Mouse (Mus musculus): Measurements from ENCODE around the gene Gpam.

DNA sequence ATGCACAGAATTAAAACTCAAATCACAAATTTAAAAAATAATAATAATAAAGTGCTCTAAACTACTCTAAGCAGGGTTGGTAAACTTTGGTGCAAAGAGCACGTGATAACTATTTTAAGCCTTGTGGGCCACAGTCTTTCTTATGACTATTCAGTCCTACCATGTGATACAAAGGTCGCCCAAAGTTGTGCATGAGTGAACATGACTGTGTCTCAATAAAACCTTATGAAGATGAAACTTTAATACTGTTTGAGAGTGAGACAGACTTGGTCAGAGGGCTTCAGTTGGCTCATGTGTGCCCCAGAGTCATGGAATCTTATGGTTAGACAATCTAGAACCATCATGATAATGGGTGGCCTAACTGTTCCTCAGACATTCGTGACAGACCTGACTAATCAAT, 8.9 kb upstream of the Gpam start:
- no peak for TF ChIP-seq GATA1 (IDR thresholded peaks at IDR 0.05; ENCODE audit: borderline replicate concordance, low read length)
- TF ChIP-seq FLI1 (IDR thresholded peaks at IDR 0.05; ENCODE audit: low read length): no peak

Measured in megakaryocyte, embryonic 14.5 days (primary cell).